Mouse (Mus musculus) hindbrain, embryonic 13.5 days (tissue): Measurements from ENCODE around the gene Ankrd61. TPM values are rescaled to one million over a fixed set of nuclear protein-coding genes. Genes with fewer than 3 reads are reported as not detected.

Experiments used
- ATAC-seq: fragments of 200-750 bp; cut with Nextera tagmentation; 2 replicates; pipeline ENCODE4 v1.8.0; 2017; ENCODE audit warnings: moderate TSS enrichment; ENCODE audit not compliant: low FRiP score
- H3K27ac ChIP-seq: fragments of 300-500 bp; sonication (generic); 2 replicates; pipeline ENCODE4 v1.5.1; 2015; ENCODE audit warnings: inconsistent platforms, mild to moderate bottlenecking, moderate library complexity
- H3K27me3 ChIP-seq: fragments of 300-500 bp; sonication (generic); 2 replicates; pipeline ENCODE4 v1.6.1; 2015; ENCODE audit warnings: mild to moderate bottlenecking, inconsistent platforms
- H3K36me3 ChIP-seq: fragments of 300-500 bp; sonication (generic); 2 replicates; pipeline ENCODE4 v1.6.1; 2015; ENCODE audit warnings: mild to moderate bottlenecking, inconsistent platforms
- H3K4me1 ChIP-seq: fragments of 300-500 bp; sonication (generic); replicated peaks from 2 replicates; pipeline ENCODE4 v1.6.1; 2015; ENCODE audit warnings: inconsistent platforms
- H3K4me2 ChIP-seq: fragments of 300-500 bp; sonication (generic); 2 replicates; pipeline ENCODE4 v1.6.1; 2015; ENCODE audit warnings: inconsistent platforms, mild to moderate bottlenecking, moderate library complexity
- H3K4me3 ChIP-seq: fragments of 300-500 bp; sonication (generic); 2 replicates; pipeline ENCODE4 v1.5.1; 2015; ENCODE audit warnings: mild to moderate bottlenecking, inconsistent platforms
- H3K9ac ChIP-seq: fragments of 300-500 bp; sonication (generic); 2 replicates; pipeline ENCODE4 v1.6.1; 2015; ENCODE audit warnings: mild to moderate bottlenecking, inconsistent platforms
- H3K9me3 ChIP-seq: fragments of 300-500 bp; sonication (generic); 2 replicates; pipeline ENCODE4 v1.6.1; 2016; ENCODE audit warnings: inconsistent platforms
- WGBS: fragments of 180-500 bp; shearing (Covaris S2); methylation state at CpG from one replicate; pipeline ENCODE4 v1.1.7; 2015; 5-methylcytosine and 5-hydroxymethylcytosine counted together
- polyA plus RNA-seq: library from polyadenylated mRNA; unstranded; fragments of >200 nt; fragmentation: Nextera tagmentation; extraction: Ambion mirVana; gene quantifications from 2 replicates; pipeline ENCODE4 v1.2.1, GENCODE M21; 2015

The Ankrd61 gene
- polyA plus RNA-seq, 1 experiment from 2014 or later, result 0.66 TPM

DNA sequence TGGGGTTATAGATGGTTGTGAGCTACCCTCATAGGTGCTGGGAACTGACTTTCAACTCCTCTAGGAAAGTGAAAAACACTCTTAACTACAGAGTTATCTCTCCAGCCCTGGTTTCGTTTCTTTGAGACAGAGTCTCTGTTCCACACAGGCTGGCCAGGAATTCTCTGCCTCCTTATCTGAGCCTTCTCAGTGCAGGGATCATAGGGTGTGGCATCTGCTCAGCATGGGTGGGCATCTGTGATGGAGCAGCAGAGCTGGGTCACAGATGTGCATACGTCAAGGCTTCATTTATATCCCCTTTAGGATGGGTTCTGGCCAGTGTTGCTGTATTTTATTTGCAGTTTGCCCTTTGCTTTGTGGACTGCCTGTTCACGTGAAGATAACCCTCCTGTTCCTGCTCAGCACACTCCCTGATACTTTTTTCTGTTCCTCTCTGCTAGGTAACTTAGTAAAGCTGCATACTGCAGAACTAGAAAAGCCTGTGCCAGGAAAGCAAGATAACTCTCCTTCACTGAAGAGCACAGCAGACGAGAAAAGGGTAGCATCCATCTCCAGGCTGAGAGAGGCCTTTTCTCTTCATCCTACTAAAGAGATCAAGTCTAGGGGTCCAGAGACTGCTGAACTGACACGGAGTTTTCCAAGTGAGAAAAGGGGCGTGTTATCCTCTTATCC lies 27.4 kb upstream of the Ankrd61 start:
- Histone ChIP-seq H3K27ac (no peak overlapping the region), H3K9ac (no peak overlapping the region), H3K9me3 (no peaks in the 10 kb centered on the region), H3K4me2 (no peak overlapping the region), H3K4me3 (no peak overlapping the region), H3K27me3 (no peaks in the 10 kb centered on the region), H3K36me3 (peaks cover 85% of the 10 kb centered on the region), H3K4me1 (no peaks in the 10 kb centered on the region)
- 90% methylated on average over 6 of the region's 6 CpGs for WGBS
- ATAC-seq, result no peak

DNA sequence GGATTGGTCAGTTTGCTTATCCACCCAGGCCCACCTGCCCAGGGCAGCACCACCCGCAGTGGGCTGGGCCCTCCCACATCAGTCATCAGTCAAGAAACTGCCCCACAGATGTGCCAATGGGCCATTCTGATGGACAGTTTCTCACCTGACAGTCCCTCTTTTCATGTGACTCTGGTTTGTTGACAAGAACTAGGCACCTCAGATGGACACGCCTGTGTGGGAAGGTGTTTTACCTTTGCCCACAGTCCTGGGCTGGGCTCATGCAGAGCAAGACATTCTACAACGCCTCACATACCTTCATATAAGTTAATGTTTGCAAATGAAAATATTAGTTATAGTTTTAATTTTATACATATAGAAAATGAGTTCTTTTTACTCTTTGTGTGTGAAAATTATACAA lies 20.6 kb upstream of the Ankrd61 start:
- WGBS, result 98% methylated on average over 3 of the region's 3 CpGs
- Histone ChIP-seq H3K36me3 (peaks cover 73% of the 10 kb centered on the region), H3K4me1 (no peaks in the 10 kb centered on the region), H3K27me3 (no peaks in the 10 kb centered on the region), H3K4me3 (no peak overlapping the region), H3K9ac (no peak overlapping the region), H3K27ac (no peak overlapping the region), H3K4me2 (no peak overlapping the region), H3K9me3 (no peaks in the 10 kb centered on the region)
- ATAC-seq, result no peak

DNA sequence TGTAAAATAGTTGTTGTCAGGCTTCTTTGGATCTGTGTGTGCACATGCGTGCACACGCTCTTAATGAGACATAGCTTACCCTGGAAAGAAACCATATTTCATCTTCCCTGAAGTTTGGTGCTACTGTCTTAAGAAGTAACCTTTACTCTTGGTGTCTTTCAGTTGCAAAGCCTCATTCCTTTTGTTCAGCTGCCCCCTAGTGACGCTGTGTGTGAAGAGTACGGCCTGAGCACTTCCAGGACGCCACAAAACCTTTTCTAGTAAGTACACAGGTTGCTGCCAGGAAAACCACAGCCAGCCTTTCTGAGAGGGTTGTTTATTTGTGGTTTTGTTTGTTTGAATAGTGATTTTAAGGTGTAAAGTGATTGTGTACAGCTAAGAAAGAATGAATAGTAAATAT lies 19.9 kb upstream of the Ankrd61 start:
- H3K27me3 ChIP-seq, result no peaks in the 10 kb centered on the region
- H3K4me3 ChIP-seq, result no peak overlapping the region
- no peak for ATAC-seq
- H3K4me1 ChIP-seq, result no peaks in the 10 kb centered on the region
- no peaks in the 10 kb centered on the region for H3K9me3 ChIP-seq
- H3K4me2 ChIP-seq, result no peak overlapping the region
- H3K9ac ChIP-seq, result no peak overlapping the region
- peaks cover 67% of the 10 kb centered on the region for H3K36me3 ChIP-seq
- H3K27ac ChIP-seq, result no peak overlapping the region
- 47% methylated on average over 5 of the region's 5 CpGs for WGBS

DNA sequence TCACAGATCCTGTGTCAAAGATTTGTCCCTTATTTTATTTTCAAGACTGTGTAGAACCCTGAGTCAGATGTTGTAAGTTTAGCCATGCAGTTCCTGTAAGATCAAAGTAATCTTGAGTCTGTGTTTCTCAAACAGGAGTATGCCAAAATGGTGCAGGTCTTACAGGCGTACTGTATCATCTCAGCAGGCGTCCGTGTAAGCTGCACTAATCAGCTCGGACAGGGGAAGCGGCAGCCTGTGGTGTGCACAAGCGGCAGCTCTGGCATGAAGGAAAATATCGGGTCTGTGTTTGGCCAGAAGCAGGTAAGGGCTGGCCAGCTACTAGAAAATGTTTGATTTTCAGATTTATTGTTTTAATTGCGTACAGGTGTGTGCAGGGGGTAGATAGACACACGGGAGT lies 18.7 kb upstream of the Ankrd61 start:
- no peak for ATAC-seq
- Histone ChIP-seq H3K36me3 (peaks cover 58% of the 10 kb centered on the region), H3K4me2 (no peak overlapping the region), H3K27me3 (no peaks in the 10 kb centered on the region), H3K9ac (no peak overlapping the region), H3K27ac (no peak overlapping the region), H3K4me3 (no peak overlapping the region), H3K9me3 (no peaks in the 10 kb centered on the region), H3K4me1 (peaks cover under 1% of the 10 kb centered on the region)
- 94% methylated on average over 9 of the region's 9 CpGs for WGBS

DNA sequence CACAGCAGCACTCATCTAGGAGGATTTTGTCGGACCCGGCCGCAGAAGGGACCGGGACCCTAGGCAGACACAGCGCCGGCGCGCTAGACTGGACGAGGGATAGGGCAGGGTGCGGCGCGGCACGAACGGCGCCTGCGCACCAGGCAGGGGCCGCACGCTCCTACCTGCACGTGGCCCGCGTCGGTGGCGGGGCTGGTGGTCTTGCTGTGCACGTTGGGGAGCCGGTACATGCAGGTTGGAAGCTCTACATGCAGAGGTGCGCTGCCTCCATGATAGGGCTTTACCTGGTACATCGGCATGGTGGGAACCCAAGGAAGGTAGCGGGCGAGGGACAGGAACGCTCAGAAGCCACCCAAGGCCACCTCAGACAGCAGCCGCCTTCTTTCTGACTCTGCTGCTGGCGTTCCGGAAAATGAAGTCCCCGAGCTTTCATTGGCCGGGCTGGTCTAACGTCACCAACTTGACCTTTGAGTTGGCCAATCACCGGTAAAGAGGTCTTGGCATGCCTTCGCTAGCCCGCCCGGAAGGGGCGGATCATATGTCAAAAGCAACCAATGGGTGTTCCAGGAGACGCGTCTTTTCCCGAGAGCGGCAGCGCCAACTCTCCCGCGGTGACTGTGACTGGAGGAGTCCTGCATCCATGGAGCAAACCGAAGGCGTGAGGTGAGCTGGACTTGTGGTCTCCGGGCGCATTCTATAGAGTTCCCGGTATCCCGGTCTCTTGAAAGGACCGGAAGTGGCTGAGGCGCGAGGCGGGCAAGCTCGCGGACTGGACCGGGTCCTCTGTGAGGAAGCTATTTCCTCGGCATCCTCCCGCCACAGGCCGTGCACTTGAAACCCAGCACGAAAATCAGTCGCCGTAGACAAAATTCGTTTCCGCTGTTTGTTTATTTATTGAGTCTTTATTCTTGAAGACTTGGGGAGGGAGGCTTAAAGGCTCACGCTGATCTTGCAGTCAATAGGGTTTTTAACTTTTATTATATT lies 12.2 kb upstream of the Ankrd61 start, which contains the start of the genes Aimp2 and Pms2:
TSS of gene Aimp2 (minus strand) at position 431 of the 984 bp plus-strand sequence.
TSS of gene Pms2 (plus strand) at position 548 of the 984 bp plus-strand sequence.
- H3K4me3 ChIP-seq, result peak within 1 kb of the TSS; percentile 76
- peak within 1 kb of the TSS; percentile 81 for H3K27ac ChIP-seq
- peak; percentile 100 for ATAC-seq
- no peaks in the 10 kb centered on the region for H3K27me3 ChIP-seq
- peaks cover 28% of the 10 kb centered on the region for H3K4me1 ChIP-seq
- H3K9ac ChIP-seq, result peak within 1 kb of the TSS; percentile 81
- under 1% methylated on average over 70 of the region's 70 CpGs for WGBS
- H3K4me2 ChIP-seq, result peak within 1 kb of the TSS; percentile 82
- H3K36me3 ChIP-seq, result peaks cover 32% of the 10 kb centered on the region
- no peaks in the 10 kb centered on the region for H3K9me3 ChIP-seq

DNA sequence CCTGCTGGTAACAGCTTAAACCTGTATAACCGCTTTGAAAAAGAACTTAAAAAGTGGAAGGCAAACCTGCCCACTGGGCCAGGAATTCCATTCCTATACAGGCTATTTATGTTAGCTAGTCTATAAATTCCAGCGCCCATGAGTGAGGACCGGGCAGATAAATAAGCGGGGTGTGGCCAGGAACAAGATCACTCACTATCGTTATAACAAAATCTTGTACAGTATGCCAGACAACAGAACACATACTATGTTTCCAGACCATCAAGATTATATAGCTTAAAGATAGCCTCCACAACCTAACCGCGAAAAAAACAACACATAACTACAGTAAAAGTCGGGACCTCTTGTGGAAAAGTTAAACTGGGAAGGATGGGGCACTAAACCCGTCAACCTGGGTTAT lies 11.4 kb upstream of the Ankrd61 start:
- Histone ChIP-seq H3K9ac (peak overlapping the region; percentile 81), H3K4me2 (peak overlapping the region; percentile 77), H3K36me3 (peaks cover 35% of the 10 kb centered on the region), H3K27me3 (no peaks in the 10 kb centered on the region), H3K4me3 (peak overlapping the region; percentile 76), H3K27ac (peak overlapping the region; percentile 81), H3K4me1 (peaks cover 28% of the 10 kb centered on the region), H3K9me3 (no peaks in the 10 kb centered on the region)
- WGBS, result 3% methylated on average over 9 of the region's 9 CpGs
- 0 out of 2 replicates have a peak, but pooled peaks have one; percentile 0 for ATAC-seq

DNA sequence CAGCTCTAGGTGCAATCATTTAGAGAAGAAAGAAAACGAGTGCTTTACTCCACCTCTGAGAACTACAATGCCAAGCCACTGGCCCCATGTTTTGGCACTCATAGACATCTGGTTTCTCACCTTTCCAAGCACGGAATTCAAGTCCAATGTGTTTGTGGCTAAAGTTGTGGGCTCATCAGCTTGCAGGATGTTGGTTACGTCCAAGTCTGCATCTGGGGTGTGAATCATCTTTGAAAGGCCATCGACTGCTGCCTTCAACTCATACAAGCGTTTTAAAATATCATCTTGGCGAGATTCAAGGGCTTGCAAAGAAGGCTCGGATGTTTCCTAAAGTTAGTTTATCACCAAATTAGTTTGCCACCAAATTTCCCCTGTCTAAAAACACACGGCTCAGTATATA lies 8.9 kb upstream of the Ankrd61 start:
- Histone ChIP-seq H3K36me3 (peaks cover 54% of the 10 kb centered on the region), H3K9ac (no peak overlapping the region), H3K27ac (no peak overlapping the region), H3K4me3 (no peak overlapping the region), H3K9me3 (no peaks in the 10 kb centered on the region), H3K4me1 (peaks cover 28% of the 10 kb centered on the region), H3K27me3 (no peaks in the 10 kb centered on the region), H3K4me2 (no peak overlapping the region)
- no peak for ATAC-seq
- 92% methylated on average over 8 of the region's 8 CpGs for WGBS

DNA sequence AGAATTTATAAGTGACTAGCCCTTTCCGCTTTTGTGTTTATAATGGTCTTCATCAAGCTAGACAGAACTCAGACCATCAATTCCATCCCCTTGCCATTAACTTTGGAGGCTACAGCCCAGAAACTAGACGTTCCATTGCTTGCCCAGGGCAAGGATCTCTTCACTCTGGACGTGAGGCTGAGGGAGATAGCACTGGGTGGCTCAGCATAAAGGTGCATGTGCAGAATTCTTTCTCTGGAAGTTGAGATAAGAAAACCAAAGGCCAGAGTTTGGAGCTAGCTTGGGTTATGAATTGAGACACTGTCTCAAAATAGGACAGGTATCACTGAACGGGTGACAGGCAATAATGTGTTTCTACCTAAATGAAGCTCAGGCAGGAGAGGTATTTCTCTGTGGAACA lies 6.3 kb upstream of the Ankrd61 start:
- Histone ChIP-seq H3K9ac (no peak overlapping the region), H3K4me2 (no peak overlapping the region), H3K27ac (no peak overlapping the region), H3K9me3 (no peaks in the 10 kb centered on the region), H3K36me3 (peaks cover 79% of the 10 kb centered on the region), H3K27me3 (no peaks in the 10 kb centered on the region), H3K4me1 (peaks cover 16% of the 10 kb centered on the region), H3K4me3 (no peak overlapping the region)
- no peak for ATAC-seq
- 92% methylated on average over 4 of the region's 4 CpGs for WGBS

DNA sequence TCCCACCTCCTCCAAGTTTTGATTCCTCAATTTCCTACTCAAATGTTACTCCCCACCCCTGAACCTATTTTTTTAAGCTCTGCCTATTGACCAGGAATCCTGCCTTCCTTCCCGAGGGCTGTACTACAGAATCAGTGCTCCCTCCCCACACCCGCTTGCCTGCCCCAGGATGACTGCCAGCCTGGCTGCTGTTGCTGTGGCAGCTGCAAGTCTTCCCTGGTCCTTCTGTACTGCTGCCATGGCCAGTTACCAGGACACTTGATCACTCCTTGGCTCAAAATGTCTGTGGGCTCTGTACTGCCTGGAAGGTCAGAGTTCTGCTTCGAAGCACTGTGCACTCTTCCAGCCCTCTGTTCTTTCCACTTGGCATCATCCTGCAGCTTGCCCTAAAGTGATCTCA lies 4.6 kb upstream of the Ankrd61 start:
- H3K4me3 ChIP-seq, result no peak overlapping the region
- H3K27me3 ChIP-seq, result no peaks in the 10 kb centered on the region
- ATAC-seq, result no peak
- H3K36me3 ChIP-seq, result peaks cover 93% of the 10 kb centered on the region
- H3K9me3 ChIP-seq, result no peaks in the 10 kb centered on the region
- H3K4me2 ChIP-seq, result no peak overlapping the region
- no peaks in the 10 kb centered on the region for H3K4me1 ChIP-seq
- 84% methylated on average over 3 of the region's 3 CpGs for WGBS
- no peak overlapping the region for H3K27ac ChIP-seq
- no peak overlapping the region for H3K9ac ChIP-seq

DNA sequence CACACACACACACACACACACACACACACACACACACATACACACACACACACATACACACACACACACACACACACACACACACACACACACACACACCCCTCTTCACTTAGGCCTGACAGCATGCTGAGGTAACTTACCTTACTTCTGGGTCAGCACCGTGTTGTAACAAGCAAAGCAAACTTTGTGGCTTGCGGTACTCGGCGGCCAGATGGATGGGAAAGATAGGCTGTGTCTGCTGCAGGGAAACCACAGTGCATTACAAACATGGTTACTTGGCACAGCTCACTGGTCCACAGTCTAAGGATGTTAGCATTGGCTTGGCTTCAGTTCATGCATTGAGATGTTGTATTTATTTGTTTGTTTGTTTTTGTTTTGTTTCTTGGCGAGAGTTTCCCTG lies 4.1 kb downstream of the Ankrd61 start:
- Histone ChIP-seq H3K36me3 (peaks cover 91% of the 10 kb centered on the region), H3K27me3 (no peaks in the 10 kb centered on the region), H3K9me3 (no peaks in the 10 kb centered on the region), H3K4me1 (no peaks in the 10 kb centered on the region), H3K27ac (no peak overlapping the region), H3K9ac (no peak overlapping the region), H3K4me3 (no peak overlapping the region), H3K4me2 (no peak overlapping the region)
- 88% methylated on average over 5 of the region's 5 CpGs for WGBS
- no peak for ATAC-seq

DNA sequence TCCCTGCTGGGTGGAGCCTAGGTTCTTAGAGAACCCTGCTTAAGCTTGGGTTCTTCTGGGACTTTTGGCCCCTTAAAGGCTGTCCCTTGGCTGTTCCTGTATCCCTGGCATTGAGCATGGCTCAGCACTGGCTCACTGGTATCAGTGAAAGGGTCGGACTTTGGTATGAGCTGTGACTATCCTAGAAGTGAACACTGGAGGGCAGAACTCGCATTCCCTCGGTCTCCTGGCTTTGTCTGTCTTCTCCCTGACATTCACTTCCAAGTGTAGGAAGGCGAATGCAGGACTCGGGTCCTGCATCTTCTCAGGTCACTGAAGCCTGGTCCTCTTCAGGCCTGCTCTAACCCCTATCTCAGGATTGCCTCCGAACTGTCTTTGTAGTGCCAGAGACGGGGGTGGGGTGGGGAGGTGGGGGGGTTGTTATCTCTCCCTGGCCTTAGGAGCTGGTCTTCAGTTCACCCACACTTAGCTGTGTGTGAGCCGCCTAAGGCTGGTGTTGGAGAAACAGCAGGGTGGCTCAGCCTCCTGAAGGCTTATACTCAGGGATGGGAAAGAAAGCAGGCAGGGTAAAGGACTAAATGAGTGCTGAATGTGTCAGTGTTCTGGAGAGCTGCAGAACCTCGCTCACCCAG lies 5.1 kb downstream of the Ankrd61 start:
- H3K9ac ChIP-seq, result no peak overlapping the region
- H3K4me2 ChIP-seq, result no peak overlapping the region
- no peaks in the 10 kb centered on the region for H3K4me1 ChIP-seq
- H3K27me3 ChIP-seq, result no peaks in the 10 kb centered on the region
- 78% methylated on average over 9 of the region's 9 CpGs for WGBS
- H3K4me3 ChIP-seq, result no peak overlapping the region
- no peak overlapping the region for H3K27ac ChIP-seq
- H3K9me3 ChIP-seq, result no peaks in the 10 kb centered on the region
- ATAC-seq, result no peak
- H3K36me3 ChIP-seq, result peaks cover 91% of the 10 kb centered on the region

DNA sequence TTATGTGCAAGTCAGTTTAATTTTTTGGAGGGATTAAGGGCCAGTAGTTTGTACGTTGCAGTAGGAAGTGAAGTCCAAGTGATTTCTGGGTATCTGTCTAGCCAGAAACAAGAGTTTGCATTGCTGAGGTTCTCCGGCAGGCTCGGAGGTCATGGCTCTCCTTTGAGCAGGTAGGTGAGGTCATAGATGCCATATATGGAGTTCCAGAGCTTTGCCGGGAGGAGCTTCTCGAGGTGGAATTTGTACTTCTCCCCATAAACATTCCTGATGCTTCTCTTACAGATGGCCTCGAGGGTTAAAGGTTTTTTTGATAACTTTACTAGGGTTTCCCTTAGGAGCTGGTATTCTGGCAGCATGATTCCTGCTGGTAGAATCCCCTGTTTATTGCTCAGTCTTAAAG lies 6.7 kb downstream of the Ankrd61 start:
- no peak overlapping the region for H3K27ac ChIP-seq
- no peak overlapping the region for H3K4me3 ChIP-seq
- ATAC-seq, result no peak
- peaks cover 95% of the 10 kb centered on the region for H3K36me3 ChIP-seq
- H3K9me3 ChIP-seq, result no peaks in the 10 kb centered on the region
- H3K4me1 ChIP-seq, result no peaks in the 10 kb centered on the region
- no peaks in the 10 kb centered on the region for H3K27me3 ChIP-seq
- no peak overlapping the region for H3K9ac ChIP-seq
- WGBS, result 92% methylated on average over 6 of the region's 6 CpGs
- no peak overlapping the region for H3K4me2 ChIP-seq
